Mouse (Mus musculus): ENCODE data around the gene Lime1.
A peak's percentile ranks its signal among the peaks of the same experiment; 100 is the strongest.

Gene Lime1

DNA sequence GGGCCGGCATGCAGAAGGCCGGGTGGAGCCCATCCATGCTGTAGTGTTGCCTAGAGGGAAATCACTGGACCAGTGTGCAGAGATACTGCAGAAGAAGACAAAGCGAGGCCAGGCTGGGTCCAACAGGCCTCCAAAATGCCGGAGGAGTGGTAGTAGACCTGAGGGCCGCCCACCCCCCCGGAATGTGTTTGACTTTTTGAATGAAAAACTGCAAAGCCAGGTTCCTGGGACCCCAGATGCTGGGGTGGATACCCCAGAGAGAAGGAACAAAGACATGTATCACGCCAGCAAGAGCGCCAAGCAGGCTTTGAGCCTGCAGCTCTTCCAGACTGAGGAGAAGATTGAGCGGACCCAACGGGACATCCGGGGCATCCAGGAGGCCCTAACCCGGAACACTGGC lies at the start of gene Lime1:
Gene Lime1, plus strand, starts transcription at position 301 of the 400 bp plus-strand sequence.
- no peak for DNase-seq (ENCODE audit: low spot score in 2 of 2)

DNA sequence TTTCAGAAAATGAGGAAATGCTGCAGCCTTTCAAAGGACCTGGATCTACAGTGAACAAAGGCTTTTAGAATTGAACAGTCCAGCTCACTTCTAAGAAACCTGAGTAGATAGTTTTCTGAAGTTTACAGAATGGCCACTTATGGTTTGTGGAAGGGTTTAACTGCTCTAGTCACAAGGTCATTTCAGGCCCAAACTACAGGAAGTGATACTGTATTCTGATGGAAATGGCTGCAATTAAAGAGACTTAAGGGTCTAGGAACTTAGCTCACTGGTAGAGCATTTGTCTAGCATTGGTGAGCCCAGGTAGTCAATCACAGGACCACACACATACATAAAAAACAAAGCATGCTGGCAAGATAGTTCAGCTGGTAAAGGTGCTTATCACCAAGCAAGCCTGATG lies 47.3 kb upstream of the Lime1 start:
- no peak for DNase-seq (ENCODE audit: low spot score in 2 of 2)

DNA sequence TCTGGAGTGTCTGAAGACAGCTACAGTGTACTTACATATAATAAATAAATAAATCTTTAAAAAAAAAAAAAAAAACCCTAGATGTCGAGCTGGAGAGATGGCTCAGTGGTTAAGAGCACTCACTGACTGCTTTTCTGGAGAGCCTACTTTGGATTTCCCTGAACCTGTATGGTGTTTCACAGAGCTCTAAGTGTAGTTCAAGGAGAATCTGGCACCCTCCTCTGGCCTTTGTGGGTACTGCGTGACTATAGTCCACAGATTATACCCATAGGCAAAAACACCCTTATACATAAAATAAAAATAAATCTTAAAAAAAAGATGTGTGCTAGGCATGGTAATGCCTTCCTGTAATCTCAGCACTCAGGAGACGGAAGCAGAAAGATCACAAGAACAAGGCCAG lies 45.9 kb upstream of the Lime1 start:
- DNase-seq (ENCODE audit: low spot score in 2 of 2): peak; percentile 62 to 85

DNA sequence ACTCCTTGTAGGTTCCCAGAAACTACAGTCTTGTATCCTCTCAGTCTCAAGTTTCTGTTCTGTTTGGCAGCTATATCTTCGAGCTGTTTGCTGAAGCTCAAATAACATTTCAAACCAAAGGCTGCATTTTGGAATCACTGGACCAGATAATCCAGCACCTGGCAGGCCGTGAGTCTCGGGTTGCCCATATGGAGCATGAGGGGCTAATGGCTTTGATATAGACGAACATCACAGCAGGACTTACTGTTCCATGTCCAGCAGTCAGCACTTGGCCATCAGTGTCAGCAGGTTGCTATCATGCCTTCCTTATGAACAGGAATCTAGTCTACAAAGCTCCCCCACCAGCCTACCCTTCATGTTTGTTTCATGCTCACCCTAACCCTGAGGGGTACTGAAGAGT lies 39.5 kb upstream of the Lime1 start:
- DNase-seq (ENCODE audit: low spot score in 2 of 2): no peak

DNA sequence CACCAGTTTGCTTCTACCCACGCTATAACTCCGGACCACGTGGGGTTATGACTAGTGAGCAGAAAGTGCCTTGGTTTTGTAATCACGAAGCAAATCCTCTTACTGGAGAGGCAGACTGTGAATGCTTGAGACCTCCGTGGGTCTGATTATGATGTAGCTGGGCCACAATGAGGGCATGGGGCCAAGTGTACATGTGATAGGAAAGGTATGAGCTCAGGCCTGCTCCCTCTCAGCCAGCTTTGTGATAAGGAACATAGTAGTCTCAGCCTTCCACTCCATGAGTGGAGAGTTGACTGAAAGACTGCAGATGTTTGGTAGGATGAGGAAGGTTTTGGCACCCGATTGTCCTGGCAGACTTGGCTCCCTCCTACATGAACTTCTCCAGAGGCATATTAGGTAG lies 37.1 kb upstream of the Lime1 start:
- no peak for DNase-seq (ENCODE audit: low spot score in 2 of 2)

DNA sequence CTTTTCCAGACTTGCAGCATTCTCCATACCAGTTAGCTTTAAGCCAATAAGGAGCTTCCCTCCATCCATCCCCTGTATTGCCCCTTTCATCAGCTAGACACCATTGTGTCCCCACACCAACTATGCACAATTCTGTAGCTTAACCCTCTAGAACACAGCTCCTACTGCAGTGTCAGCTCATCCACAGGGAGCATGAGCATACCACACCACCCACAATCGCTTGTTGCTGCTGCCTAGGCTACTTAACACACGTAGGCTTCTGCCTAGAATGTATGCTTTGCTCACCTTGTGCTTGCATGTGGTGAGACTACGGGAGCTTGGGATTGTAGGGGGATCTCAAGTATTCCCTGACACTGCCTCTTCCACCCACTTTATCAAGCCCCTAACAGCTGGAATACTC lies 23.1 kb upstream of the Lime1 start:
- DNase-seq (ENCODE audit: low spot score in 2 of 2): no peak

DNA sequence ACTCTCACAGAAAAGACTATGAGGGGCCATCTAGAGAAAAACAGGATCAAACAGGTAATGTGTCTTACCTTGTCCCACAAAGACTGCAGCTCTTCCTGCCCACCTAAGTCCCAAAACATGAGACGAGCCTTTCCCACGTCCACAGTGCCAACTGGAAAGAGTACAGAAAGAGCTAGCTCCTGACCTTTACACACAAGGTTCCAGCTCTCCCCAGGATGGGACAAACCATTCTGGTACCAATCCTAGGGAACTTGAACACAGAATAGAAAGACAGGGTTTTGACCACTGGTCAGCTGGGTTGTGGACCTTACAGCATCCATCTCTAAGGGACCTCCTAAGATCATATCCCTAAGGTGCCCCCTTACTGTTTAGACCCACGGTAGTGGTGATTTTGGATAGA lies 15.9 kb upstream of the Lime1 start:
- DNase-seq (ENCODE audit: low spot score in 2 of 2): no peak

DNA sequence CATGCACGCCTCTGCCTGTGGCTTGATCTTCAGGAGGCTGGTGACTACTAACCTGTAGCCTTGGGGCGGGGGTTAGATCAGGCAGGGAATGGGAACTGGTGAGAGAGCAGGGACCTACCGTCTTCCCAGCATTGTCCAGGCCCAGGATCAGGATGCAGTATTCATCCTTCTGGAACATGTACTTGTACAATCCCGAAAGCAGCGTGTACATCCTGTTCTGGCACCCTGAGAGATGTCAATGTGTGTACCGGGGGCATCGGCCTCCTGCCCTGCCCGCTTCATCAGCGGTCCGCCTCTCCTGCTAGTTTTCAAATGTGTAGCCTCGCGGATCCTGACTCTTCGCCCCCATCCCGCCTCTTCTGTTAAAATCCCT lies 15.4 kb upstream of the Lime1 start:
- DNase-seq (ENCODE audit: low spot score in 2 of 2): no peak

DNA sequence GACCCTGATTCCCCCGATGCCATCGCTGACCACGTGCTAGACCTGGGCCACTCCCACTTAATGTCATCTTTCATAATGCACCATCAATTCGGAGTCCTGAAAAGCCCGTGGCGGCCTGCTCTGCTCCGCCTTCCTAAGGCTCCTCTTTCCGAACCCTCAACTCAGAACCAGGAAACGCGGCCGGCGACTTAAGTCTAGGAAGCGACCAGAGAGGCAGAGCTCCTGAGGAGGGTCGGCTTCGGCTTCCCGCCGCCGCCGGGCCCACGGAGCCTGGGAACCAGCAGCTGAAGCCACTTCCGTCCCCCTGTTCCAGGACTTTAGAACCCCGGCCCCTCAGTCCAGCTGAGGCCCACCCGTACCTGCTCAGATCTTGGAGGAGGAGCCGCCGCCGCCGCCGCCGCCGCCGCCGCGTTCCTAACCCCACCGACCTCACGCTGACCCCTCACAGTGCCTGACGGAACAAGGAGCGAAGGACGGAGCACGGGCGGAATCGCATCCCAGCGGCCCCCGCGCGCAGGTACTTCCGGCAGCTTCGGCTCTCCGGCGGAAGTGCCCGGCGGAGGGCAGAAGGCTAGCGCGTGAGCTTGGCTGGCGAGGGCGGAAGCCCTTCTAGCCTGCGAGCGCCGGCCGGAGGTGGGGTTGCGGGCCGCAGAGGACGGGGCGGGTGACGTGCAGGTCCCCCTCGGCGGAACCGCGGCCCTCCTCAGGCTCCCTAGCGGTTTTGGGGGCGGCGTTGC lies 14.8 kb upstream of the Lime1 start, which contains the start of the genes Zgpat and Arfrp1:
Gene Zgpat, plus strand, starts transcription at position 69 of the 737 bp plus-strand sequence.
Gene Arfrp1, minus strand, starts transcription at position 545 of the 737 bp plus-strand sequence.
- DNase-seq (ENCODE audit: low spot score in 2 of 2): peak; percentile 84 to 93

DNA sequence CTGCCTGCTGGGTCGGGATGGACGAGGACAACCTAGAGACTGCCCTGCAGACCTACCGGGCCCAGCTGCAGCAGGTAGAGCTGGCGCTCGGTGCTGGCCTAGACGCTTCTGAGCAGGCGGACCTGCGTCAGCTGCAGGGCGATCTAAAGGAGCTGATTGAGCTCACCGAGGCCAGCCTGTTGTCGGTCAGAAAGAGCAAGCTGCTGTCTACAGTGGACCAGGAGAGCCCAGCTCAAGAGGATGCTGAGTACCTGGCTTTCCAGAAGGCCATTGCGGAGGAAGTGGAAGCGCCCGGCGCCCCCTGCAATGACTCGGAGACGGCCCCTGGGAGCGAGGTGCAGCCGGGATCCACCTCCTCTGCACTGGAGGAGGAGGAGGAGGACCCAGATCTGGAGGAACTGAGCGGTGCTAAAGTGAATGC lies 14.2 kb upstream of the Lime1 start:
- peak in 1 of 2 experiments; percentile 38 for DNase-seq (ENCODE audit: low spot score in 2 of 2)

DNA sequence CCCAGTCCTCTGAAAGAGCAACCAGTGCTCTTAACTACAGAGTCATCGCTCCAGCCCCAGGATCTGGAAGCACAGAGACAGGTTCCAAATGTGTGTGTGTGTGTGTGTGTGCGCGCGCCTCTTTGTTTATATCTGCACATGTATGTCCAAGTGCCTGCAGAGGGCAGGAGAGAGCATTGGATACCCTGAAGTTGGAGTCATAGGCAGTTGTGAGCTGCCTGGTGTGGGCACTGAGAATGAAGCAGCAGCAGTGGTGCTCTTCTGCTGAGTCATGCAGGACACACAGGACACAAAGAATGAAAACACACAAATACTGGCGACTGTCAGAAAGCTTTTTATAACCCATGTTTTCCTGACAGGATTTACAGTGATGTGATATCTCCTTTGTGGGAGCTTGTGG lies 9.9 kb upstream of the Lime1 start:
- DNase-seq (ENCODE audit: low spot score in 2 of 2): no peak

DNA sequence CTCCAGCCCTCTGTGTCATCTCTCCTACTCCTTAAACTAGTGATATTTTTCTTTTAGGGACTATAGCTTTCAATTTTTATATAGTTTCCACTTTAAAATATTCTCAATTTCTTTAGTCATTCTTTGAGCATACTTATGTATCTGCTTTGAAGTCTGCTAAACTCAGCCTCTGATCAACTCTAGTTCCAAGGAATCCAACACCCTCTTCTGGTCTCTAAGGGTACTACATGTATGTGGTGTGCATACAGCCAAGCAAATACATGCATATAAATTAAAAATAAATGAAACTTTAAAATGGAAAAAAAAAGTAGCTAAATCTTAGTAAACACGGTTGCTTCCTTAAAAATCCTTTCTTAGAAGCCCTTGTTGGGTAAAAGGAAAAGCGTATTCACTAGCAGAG lies 4.1 kb upstream of the Lime1 start:
- DNase-seq (ENCODE audit: low spot score in 2 of 2): no peak

DNA sequence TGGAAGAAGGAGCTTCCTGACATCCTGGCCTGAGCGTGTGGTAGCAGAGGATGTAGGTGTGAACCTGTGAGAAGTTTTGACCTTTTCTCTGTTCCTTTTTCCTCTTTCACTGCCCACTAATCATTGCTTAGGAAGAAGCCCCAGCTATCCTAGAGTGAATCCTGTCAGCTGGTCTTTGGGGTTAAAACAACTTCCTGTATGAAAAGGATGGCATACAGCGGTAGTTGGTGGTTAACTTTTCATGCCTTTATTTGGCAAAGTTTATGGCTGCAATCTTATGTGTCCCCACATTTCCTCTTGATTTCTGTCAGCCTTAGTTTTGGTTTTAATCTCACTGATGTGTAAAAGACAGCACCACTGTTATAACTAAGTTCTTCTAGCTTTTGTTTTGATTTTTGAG lies 2.6 kb upstream of the Lime1 start:
- no peak for DNase-seq (ENCODE audit: low spot score in 2 of 2)

DNA sequence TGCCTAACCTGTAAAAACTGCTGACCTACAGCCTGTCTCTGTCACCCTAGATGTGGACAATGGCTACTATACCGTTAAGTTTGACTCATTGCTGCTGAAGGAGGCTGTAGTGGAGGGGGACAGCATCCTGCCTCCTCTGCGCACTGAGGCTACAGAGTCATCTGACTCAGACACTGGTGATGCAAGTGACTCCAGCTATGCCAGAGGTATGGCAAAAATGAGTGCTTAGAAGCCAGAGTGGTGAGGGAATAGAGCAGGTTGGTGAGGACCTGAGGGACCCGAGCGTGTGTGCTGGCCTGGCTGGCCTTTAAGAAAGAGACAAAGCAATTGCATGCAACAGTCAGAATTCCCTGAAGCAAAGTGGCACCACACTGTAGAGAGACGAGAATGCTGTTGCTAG lies 1.2 kb upstream of the Lime1 start:
- DNase-seq (ENCODE audit: low spot score in 2 of 2): no peak

DNA sequence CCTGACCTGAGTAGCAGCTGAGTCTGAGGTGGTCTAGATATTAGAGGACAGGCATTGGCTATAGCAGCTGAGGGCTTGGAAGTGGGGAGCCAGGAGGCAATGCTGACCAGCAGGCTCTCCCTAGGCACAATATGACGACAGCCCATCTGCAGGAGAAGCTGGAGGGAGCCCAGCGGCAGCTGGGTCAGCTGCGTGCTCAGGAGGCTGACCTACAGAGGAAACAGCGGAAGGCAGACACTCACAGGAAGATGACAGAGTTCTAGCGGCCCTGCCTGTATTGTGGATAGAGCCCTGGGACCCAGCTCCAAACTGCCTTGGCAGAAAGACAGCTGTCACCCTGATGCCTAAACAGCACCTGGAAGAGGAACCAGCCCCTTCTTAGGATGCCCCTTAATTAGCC lies 373 bp downstream of the Lime1 start:
- no peak for DNase-seq (ENCODE audit: low spot score in 2 of 2)

DNA sequence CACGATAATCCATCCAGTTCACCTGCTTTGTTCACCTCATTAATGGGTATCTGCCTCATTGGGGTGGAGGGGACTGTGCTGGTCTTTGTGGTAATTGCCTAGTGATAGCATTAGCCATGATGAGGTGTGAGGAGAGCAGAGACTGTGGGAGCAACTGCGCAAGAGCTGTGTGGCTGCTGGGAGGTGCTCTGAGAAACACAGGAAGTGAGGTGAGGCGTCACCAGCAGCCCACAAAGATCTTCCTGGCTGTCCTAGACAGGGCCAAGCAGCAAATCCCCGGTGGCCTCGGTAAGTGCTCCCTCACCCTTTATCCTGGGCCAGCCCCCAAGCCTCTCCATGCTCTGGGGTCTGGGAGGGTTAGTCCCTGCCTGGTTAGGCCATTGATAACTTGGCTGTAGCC lies 1.2 kb downstream of the Lime1 start:
- no peak for DNase-seq (ENCODE audit: low spot score in 2 of 2)

DNA sequence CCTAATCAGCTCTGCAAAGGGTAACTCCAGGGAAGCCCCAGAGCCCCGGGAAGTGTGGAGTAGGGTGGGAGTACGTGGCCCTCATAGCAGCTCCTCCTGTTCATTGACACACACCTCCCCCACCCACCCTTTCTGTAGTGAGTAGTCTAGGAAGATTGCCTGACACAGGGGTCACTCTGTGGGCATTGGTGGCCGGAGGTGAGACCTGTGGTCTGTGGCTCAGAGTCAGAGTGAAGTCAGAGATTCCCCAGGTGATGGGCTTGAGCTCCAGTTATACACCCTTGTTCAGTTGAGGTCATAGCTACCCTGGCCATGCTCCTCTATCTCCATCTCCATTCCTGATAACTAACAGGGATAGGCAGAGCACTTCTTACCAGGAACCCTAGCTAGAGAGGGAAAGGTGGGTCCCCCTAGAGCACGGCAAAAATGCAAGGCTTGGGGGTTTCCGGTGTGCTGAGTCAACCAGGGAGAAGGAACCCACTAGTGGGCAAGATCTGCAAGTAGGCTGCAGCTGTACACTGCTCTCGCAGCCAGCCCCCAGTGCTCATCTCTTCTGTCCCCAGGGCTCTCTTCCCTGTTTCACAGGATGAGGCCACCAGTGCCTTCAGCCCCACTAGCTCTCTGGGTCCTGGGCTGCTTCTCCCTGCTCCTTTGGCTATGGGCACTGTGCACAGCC lies 1.9 kb downstream of the Lime1 start:
- DNase-seq (ENCODE audit: low spot score in 2 of 2): no peak

DNA sequence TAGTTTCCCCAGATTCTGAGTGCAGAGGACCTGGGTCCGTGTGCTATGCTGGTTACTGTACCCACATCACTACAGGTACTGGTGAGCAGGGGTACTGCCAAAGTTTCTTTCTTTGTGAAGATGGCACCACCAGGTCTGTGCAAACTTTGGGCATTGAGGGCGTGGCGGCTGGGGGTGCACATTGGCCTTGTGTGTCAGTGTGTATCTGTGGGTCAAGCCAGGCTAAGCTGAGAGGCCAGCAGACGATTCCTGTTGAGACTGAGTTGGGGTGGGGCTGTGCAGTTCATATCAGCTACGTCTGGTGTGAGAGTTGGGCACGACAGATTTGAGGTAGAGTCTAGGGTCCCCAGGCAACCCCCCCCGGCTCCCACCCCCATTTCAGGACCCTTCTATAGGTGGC lies 4.6 kb downstream of the Lime1 start:
- DNase-seq (ENCODE audit: low spot score in 2 of 2): peak in 1 of 2 experiments; percentile 61

DNA sequence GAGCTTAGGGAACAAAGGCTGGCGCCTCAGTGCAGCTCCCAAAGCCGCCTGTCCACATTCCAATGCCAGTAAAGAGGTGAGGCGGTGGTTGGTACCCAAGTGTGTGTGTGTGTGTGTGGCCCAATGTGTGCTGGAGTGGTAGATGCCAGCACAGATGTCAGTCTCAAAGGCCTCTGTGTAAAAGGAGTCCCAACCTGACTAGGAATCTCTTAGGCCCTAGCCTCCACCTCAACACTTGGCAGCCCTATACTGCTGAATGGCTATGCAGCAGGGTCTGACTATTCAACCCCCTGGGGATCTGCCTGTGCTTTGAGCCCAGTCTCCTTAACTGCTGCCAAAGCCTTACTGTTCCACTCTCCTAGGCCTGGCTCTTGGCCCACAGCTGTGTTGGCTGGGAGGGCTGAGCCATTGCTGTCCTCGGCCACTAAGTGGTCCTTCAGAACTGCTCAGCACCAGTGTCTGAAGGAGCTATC lies 5.1 kb downstream of the Lime1 start:
- DNase-seq (ENCODE audit: low spot score in 2 of 2): peak in 1 of 2 experiments; percentile 51

DNA sequence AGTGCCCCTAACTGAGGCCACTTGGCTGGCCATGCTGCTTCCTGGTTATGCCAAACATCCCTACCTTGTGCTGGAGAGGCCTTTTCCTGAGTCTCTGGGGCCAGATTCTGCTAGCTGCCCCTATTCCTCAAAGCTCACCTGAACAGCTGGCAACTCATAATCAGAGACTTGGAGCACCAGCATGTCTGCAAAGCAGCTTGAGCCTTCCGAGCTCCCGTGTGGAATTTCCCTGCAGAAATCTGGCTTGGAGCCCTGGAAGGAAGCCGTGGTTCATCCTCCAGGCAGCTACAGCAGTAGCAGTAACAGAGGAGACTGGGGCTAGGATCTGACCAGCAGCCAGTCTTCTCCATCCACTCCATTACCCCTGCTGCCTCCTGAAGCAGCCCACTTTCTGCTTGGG lies 6.0 kb downstream of the Lime1 start:
- peak in 1 of 2 experiments; percentile 52 for DNase-seq (ENCODE audit: low spot score in 2 of 2)

DNA sequence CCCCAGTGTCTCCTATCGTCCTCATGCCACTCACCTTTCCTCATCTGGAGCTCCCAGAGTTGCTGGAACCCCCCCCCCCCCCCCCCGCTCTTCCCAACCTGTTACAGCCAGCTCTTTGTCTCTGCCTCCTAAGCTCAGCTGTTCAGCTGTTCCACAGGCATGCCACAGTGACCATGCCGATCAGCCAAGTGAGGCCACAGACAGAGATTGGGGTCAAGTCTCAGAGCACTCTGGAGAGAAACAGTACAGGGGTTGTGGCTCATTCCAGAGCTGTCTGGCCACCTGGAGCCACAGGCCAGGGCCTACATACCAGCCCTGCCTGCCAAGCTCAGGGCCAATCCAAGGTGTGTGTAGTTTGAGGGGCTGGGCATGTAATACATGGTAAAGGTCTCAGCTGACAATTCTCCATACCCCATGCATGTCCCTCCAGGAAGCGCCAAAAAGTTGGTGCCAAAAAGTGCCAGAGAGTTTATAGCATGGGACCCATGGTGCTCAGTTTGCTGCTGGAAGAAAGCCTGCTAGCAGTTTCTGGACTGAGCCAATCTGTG lies 6.9 kb downstream of the Lime1 start:
- DNase-seq (ENCODE audit: low spot score in 2 of 2): peak in 1 of 2 experiments; percentile 53

DNA sequence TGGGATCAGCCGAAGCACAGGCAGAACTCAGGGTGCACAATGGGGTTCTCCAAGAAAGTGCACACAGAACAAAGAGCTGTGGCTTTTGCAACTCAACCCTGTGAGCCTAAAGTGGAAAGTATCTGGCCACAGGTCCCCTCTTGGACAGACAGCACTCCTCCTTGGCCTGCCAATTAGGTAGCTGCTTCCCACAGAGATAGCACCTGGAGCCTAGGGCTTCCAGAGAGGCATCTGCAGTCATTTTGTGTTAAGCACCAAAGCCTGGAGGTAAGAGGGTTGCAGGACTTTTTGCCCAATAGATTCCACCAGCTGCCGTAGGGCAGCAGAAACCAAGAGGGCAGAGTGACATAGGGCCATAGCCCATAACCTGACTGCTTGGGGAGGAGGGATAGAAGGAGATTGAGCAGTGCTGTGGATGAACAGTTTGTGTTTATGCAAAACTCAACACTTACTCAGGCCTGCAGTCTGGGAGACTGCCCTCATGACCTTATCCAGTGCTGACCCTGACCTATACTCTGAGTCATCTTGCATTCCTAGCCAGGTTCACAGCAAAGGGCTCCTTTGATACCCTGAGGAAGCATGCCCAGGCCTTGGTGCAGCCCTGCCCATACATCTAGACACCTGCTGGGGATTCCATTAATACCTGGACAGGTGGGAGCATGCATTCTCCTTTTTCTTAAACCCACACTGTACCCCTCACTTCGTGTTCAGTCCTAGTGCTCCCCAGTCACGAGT lies 10.4 kb downstream of the Lime1 start:
- DNase-seq (ENCODE audit: low spot score in 2 of 2): no peak

Measured in spleen, postnatal 4 days (tissue).